Mouse (Mus musculus) liver, embryonic 14.5 days (tissue): Measurements from ENCODE around the gene Slc25a12.

ENCODE experiments used
- CTCF ChIP-seq: IDR thresholded peaks from 2 replicates; pipeline ENCODE4 v1.5.1; 2016; ENCODE audit warnings: antibody characterized with exemption, low read depth, control low read depth
- EP300 ChIP-seq: IDR thresholded peaks from 2 replicates; pipeline ENCODE4 v1.6.1; 2016; ENCODE audit warnings: antibody characterized with exemption, low read depth

DNA sequence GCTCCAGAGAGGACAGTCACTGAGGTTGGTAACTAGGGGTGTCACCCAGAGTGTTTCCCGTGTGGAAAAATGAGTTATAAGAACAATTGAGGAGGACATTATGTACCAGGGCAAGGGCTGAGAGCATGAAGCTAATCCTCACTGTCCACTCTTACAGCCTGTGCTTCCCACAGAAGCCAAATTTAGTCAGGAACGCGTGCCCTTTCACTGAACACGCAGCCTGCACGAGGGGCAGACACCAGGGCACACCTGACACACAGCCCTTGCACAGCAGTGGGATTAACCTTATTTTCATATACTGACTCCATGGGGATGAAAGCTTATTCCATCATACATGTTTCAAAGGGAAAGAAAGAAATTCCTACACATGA, 13.5 kb downstream of the Slc25a12 start:
- TF ChIP-seq CTCF, result no peak
- no peak for TF ChIP-seq EP300
